ENCODE assay signal across 9 mouse cellular contexts in the genomic region with DNA sequence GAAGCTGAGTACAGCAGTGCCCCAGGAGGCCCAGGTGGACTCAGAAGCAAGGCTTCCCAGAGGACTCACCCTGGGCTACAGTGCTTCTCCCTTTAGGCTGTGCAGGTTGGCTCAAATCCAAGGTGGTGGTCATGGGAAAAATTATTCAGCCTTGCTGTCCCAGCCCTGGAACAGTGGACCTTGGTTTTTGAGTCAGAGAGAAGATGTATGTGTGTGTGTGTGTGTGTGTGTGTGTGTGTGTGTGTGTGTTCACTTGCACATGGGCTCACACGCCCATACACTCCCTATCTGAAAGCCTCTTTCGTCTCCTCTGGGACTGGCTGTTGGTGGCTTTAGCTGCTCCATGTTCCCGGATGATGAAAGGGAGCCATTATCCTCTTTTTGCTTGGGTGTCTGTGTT. TPM values are rescaled to one million over a fixed set of nuclear protein-coding genes. Genes with fewer than 3 reads are reported as not detected.
DNase-seq lines count a peak whose midpoint lies in the region; ATAC-seq lines count a peak whose summit lies in the region.
"Had no signal": no experiment of that assay in that cellular context is flagged by ENCODE, and none has a peak within 500 bp of the region (broad histone marks: within the 10 kb centered on the region; RNA-seq: fewer than 3 reads in every experiment).

No protein-coding gene starts in this region.

- DNase-seq in gastrocnemius, postnatal 10 days, result peak; percentile 18
- no peak for DNase-seq in gastrocnemius, adult 18-20 months (ENCODE audit: low spot score)
- peak; percentile 16 for DNase-seq in ovary, adult 18-20 months (ENCODE audit: low spot score)
- DNase-seq in ovary, postnatal 36 days (ENCODE audit: low spot score), result no peak
- no peak for DNase-seq in frontal cortex, postnatal 25 days (ENCODE audit: low spot score in 2 of 2)
- no peak for DNase-seq in layer of hippocampus, adult 9-10 months (ENCODE audit: low spot score)
- DNase-seq in right cerebral cortex, adult 2 months (ENCODE audit: low spot score in 2 of 2), result no peak
- DNase-seq: liver, embryonic 13.5 days had no signal

- H3K9ac ChIP-seq in intestine, embryonic 15.5 days, result no peak overlapping the region
- H3K9ac ChIP-seq: liver, embryonic 13.5 days had no signal

- H3K4me2 ChIP-seq in intestine, embryonic 15.5 days (replicated peaks), result no peak overlapping the region; the same call in 1 of the 2 replicates
- H3K4me2 ChIP-seq: liver, embryonic 13.5 days had no signal

- H3K36me3 ChIP-seq in intestine, embryonic 15.5 days, result no peaks in the 10 kb centered on the region
- H3K36me3 ChIP-seq: liver, embryonic 13.5 days had no signal

- no peaks in the 10 kb centered on the region for H3K27me3 ChIP-seq in intestine, embryonic 15.5 days (replicated peaks)
- H3K27me3 ChIP-seq: liver, embryonic 13.5 days had no signal

- peaks cover 5% of the 10 kb centered on the region for H3K4me1 ChIP-seq in intestine, embryonic 15.5 days (replicated peaks)
- H3K4me1 ChIP-seq: liver, embryonic 13.5 days had no signal

- H3K27ac ChIP-seq in intestine, embryonic 15.5 days, result no peak overlapping the region
- H3K27ac ChIP-seq: liver, embryonic 13.5 days had no signal

- peak; percentile 90 for ATAC-seq in intestine, embryonic 15.5 days

- 34% methylated on average over 3 of the region's 3 CpGs for WGBS in intestine, embryonic 15.5 days

- H3K4me3 ChIP-seq in intestine, embryonic 15.5 days (replicated peaks), result no peak overlapping the region
- H3K4me3 ChIP-seq: liver, embryonic 13.5 days had no signal

- no peaks in the 10 kb centered on the region for H3K9me3 ChIP-seq in intestine, embryonic 15.5 days
- H3K9me3 ChIP-seq: liver, embryonic 13.5 days had no signal

RNA-seq across cellular contexts. Expression of gene Lrmda, which starts 16.4 kb away (rescaled TPM):
- total RNA-seq in gastrocnemius, postnatal 10 days (2021), result 1 to 10 TPM; 1.2 to 1.9 TPM
- total RNA-seq in gastrocnemius, adult 18-20 months (2021), result 1 to 10 TPM; 2.3 to 3.1 TPM
- polyA plus RNA-seq in intestine, embryonic 15.5 days (2015; fragmentation: Nextera tagmentation; extraction: Ambion mirVana), result 0.71 and 0.87 TPM in 2 replicates

RNA-seq across cellular contexts. Expression of gene Zfp503, which starts 46.5 kb away (rescaled TPM):
- 1 to 10 TPM; 7.3 to 8.0 TPM for total RNA-seq in gastrocnemius, postnatal 10 days (2021)
- total RNA-seq in gastrocnemius, adult 18-20 months (2021), result 1 to 10 TPM; 4.7 to 7.6 TPM
- polyA plus RNA-seq in intestine, embryonic 15.5 days (2015; fragmentation: Nextera tagmentation; extraction: Ambion mirVana), result 14.2 and 16.5 TPM in 2 replicates

Comparison
In these comparisons a context has a peak if more than half of its experiments do, and no peak if none do; other contexts are left out.
1. DNase-seq: peak in gastrocnemius, postnatal 10 days (single experiment) and ovary, adult 18-20 months (single experiment); none in gastrocnemius, adult 18-20 months (single experiment), ovary, postnatal 36 days (single experiment), frontal cortex, postnatal 25 days (0 of 2), layer of hippocampus, adult 9-10 months (single experiment) and right cerebral cortex, adult 2 months (0 of 2).